Comparison of ENCODE assay signal across 9 mouse cellular contexts in genomic region chr3:135630430-135631095, GRCm38 (mm10).
DNase-seq lines count a peak whose midpoint lies in the region; ATAC-seq and TF ChIP-seq lines count a peak whose summit lies in the region.
"Had no signal": no experiment of that assay in that cellular context is flagged by ENCODE, and none has a peak within 500 bp of the region (broad histone marks: within the 10 kb centered on the region; RNA-seq: fewer than 3 reads in every experiment).

No protein-coding gene starts in this region.

- no peak overlapping the region for H3K27ac ChIP-seq in lung, postnatal 0 days (ENCODE audit: low read length)
- H3K27ac ChIP-seq: heart, embryonic 10.5 days had no signal

- H3K4me3 ChIP-seq in lung, postnatal 0 days (ENCODE audit: low read depth, low read length) = no peak overlapping the region
- H3K4me3 ChIP-seq: heart, embryonic 10.5 days had no signal

- WGBS in lung, postnatal 0 days = 65% methylated on average over 21 of the region's 21 CpGs

- no peak overlapping the region for H3K4me2 ChIP-seq in lung, postnatal 0 days (replicated peaks; ENCODE audit: low read depth, low read length)

- peak; percentile 41; the same call in 1 of the 2 replicates for ATAC-seq in lung, postnatal 0 days
- ATAC-seq in megakaryocyte progenitor cell, adult 5-6 weeks (replicated peaks; ENCODE audit: poor library complexity) = no peak

- H3K4me1 ChIP-seq in lung, postnatal 0 days (ENCODE audit: insufficient read depth, low read depth, low read length) = no peaks in the 10 kb centered on the region

- no peak for TF ChIP-seq CTCF in lung, postnatal 0 days (IDR thresholded peaks at IDR 0.05)

- TF ChIP-seq EP300 in lung, postnatal 0 days (IDR thresholded peaks at IDR 0.05) = no peak

- H3K36me3 ChIP-seq in lung, postnatal 0 days (ENCODE audit: insufficient read depth, low read length) = no peaks in the 10 kb centered on the region

- DNase-seq in lung, postnatal 0 days (ENCODE audit: low spot score) = peak; percentile 30
- no peak for DNase-seq in lung, postnatal 14 days
- peak; percentile 19 to 23 for DNase-seq in cerebellum, postnatal 10 days
- peak; percentile 25 for DNase-seq in kidney, postnatal 14 days
- DNase-seq in right cerebral cortex, postnatal 25 days = peak; percentile 47
- no peak for DNase-seq in ovary, postnatal 10 days (ENCODE audit: low spot score)
- DNase-seq in thymus, postnatal 36 days = no peak

- no peaks in the 10 kb centered on the region for H3K9me3 ChIP-seq in lung, postnatal 0 days (ENCODE audit: low read length)
- H3K9me3 ChIP-seq: heart, embryonic 10.5 days had no signal

- no peak overlapping the region for H3K9ac ChIP-seq in lung, postnatal 0 days (replicated peaks; ENCODE audit: low read depth)

- H3K27me3 ChIP-seq in lung, postnatal 0 days (replicated peaks; ENCODE audit: insufficient read depth, low read length) = no peaks in the 10 kb centered on the region

Comparison
In these comparisons a context has a peak if more than half of its experiments do, and no peak if none do; other contexts are left out.
1. DNase-seq: peak in lung, postnatal 0 days (single experiment), cerebellum, postnatal 10 days (2 of 2), kidney, postnatal 14 days (single experiment) and right cerebral cortex, postnatal 25 days (single experiment); none in lung, postnatal 14 days (single experiment), ovary, postnatal 10 days (single experiment) and thymus, postnatal 36 days (0 of 2).